Mouse (Mus musculus) lung, postnatal 25 days (tissue): ENCODE data around the gene Oser1.

ENCODE experiments used
- DNase-seq: peaks from one replicate; pipeline ENCODE4 v3.0.0; 2022; ENCODE audit warnings: low spot score

Oser1 gene

GRCm38 (mm10) chr2:163401221-163401620 is 23.3 kb downstream of the Oser1 start:
- DNase-seq: peak; percentile 86

- no peak for DNase-seq
Observed at GRCm38 (mm10) chr2:163399222-163399621, 25.3 kb downstream of the Oser1 start.

- no peak for DNase-seq
Observed at GRCm38 (mm10) chr2:163398770-163399169, 25.7 kb downstream of the Oser1 start.

DNA sequence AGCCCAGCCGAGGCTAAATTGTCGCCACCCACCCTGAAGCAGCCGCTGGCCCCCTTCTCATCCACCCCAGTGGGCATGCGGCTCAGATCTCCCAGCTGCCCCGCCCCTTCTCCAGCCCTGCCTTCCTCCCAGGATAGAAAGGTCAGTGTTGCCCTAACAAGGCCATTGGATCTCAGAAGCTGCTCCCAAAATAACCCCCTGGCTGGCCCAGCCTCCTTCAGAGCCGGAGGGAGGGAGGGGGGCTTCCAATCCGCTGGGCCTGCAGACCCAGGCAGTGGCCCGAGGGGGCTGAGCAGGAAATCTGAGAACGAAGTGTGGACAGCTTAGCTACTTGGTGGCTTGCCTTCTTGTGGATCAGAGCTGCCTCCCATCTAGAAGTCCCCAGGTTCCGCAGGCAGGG is 26.6 kb downstream of the Oser1 start, which contains the start of gene Jph2:
Gene Jph2, minus strand, starts transcription at position 89 of the 400 bp plus-strand sequence.
- DNase-seq: peak; percentile 26

GRCm38 (mm10) chr2:163397071-163397470 is 27.4 kb downstream of the Oser1 start:
- no peak for DNase-seq

DNA sequence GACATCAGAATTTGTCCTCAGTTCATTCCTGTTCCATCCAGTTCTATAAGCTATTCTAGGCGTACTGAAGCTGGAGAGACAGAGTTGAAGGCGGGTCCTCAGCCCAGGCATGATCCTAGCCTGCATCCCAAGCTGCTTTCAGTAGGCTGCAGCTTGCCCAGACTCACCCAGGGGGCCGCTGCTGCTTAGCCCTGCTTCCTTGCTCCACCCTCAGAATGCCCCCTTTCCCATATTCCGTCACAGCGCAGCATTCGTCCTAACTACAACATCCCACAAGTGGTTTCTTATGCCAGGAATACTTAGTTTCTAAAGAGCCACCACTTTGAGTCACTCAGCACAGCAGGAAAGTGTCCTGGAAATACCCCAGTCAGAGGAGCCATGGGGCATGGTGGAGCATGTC is 29.5 kb downstream of the Oser1 start:
- DNase-seq: no peak

GRCm38 (mm10) chr2:163393976-163394375 is 30.5 kb downstream of the Oser1 start:
- no peak for DNase-seq

- DNase-seq: no peak
Observed at GRCm38 (mm10) chr2:163393241-163393640, 31.3 kb downstream of the Oser1 start.

- DNase-seq: no peak
Observed at GRCm38 (mm10) chr2:163392436-163392835, 32.1 kb downstream of the Oser1 start.

- DNase-seq: no peak
Observed at GRCm38 (mm10) chr2:163386423-163387190, 37.9 kb downstream of the Oser1 start.

GRCm38 (mm10) chr2:163385126-163385525 is 39.4 kb downstream of the Oser1 start:
- DNase-seq: no peak

- DNase-seq: no peak
Observed at GRCm38 (mm10) chr2:163381246-163381645, 43.3 kb downstream of the Oser1 start.

- no peak for DNase-seq
Observed at GRCm38 (mm10) chr2:163379366-163379765, 45.1 kb downstream of the Oser1 start.

GRCm38 (mm10) chr2:163376082-163376481 is 48.4 kb downstream of the Oser1 start:
- DNase-seq: no peak

DNA sequence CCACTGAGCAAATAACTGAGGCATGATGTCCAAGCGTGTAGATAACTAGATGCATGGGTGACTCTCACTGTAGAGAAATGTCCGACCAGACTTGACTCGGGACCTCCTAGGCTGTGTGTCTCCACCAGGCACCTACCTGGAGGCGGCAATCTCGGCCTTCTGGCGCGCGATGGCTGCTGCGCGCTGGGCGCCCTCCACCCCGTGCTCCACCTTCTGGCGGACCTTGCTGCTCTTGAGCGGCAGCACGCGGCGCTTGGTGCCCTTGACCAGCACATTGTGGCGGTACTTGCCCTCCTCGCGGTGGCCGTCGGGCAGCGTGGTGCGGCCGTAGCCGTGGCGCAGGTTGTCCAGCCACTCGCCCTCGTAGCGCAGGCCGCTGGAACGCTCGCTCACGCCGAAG is 49.0 kb downstream of the Oser1 start:
- no peak for DNase-seq

DNA sequence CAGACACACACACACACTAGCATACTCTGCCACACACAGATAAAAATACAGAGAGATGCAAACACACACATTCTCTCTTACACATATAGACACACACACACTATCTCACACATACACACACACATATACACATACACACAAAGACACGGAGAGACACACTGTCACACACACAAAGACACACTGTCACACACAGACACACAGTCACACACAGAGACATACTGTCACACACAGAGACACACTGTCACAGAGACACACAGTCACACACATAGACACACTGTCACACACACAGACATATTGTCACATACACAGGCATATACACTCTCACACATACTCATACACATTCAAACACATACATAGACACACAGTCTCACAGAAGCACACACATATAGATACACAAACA is 51.9 kb downstream of the Oser1 start:
- no peak for DNase-seq

GRCm38 (mm10) chr2:163370175-163370574 is 54.3 kb downstream of the Oser1 start:
- no peak for DNase-seq

DNA sequence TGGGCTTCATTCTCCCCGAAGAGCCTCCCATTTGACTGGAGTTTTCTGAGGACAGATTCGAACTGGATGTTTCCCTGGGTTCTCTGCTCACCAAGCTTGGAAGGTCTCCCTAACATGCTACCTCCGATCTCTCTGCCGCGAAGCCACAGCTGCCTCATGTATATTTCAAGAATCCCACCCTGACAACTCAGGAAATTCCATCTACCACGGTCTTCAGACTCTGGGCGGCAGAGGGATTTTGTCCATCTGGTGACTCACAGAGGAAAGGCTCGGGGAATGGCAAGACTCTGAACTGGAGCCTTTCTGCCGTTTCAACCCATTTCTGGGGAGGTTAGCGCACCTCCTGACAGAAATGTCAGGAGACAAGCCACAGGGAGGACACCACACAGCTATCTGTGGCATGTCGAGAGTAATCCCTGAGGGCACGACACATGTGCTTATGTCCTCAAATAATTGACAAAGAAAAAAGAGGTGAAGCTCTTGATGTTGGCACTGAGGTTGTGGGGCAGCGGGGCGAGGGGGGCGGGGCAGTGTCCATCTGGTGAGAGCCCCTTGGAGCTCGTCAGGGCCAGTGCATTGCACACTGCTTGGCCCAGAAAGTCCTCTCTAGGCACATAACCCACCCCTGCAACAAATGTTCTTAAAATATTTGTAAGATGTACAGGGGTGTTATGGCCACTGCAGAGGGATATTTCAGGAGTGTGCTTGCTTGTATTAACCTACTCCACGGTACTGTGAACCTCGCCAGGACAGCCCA is 59.5 kb downstream of the Oser1 start:
- peak; percentile 26 for DNase-seq

DNA sequence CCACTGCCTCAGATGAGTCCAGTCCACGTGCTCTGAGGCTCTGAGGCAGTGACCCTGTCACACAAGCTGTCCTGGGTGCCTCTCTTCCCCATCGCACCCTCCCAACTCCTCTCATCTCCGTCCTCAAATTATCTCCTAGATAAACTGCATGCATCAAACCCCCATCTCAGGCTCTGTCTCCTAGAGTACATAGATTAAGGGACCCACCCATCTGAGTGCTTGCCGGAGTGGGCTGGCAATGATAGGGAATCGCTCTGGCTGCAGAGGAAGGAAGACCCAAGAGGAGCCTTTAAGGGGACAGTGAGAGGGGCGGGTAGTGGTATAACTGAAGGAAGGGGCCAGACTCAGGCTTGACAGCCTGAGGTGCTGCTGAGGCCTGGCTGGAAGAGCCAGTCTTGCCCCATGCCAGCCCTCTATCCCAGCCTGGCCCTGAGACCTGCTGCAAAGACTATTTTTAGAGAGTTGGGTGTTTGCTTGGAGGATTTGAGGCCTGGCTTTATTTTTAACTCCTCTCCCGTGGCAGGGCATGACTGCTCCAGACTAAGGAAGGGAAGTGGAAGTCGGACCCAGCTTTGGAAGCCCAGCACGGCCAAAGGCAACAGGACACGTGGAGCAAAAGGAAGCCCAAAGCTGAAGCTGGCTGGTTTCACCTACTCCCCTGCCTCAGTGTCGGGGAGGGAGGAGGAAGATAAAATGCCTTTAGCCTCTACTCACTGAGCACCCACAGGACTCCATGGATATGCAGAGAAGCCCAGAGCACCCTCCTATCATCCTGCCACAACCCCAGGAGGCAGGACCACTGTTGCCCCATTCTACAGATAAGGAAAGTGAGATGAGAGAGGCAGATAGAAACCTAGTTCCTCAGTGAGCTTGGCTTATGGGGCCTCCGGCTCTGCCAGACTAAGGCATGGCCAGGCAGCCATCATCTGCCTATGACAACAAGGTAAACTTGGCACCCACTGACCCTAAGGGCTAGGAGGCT is 61.3 kb downstream of the Oser1 start:
- no peak for DNase-seq

GRCm38 (mm10) chr2:163360858-163361623 is 63.5 kb downstream of the Oser1 start:
- no peak for DNase-seq

DNA sequence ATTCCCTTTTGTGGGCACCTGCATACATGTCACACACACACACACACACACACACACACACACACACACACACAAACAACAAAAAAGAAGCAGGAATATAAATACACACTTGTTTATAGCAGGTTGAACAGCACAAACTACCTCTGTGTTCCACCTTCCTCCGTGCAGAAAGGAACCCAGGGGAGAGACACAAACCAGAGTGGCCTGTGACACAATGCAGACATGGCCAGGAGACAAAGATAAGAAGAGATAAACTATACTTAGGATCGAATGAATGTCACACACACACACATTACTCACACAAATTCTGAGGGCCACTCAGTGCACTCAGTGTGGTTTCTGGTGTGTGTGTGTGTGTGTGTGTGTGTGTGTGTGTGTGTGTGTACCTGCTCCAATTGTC is 65.2 kb downstream of the Oser1 start:
- DNase-seq: no peak
